In genomic region chr12:24948344-24948743, GRCm38 (mm10) we compare ENCODE assay signal across 9 mouse cellular contexts. TPM values are rescaled to one million over a fixed set of nuclear protein-coding genes. Genes with fewer than 3 reads are reported as not detected.
A peak's percentile ranks its signal among the peaks of the same experiment; 100 is the strongest.
DNase-seq lines count a peak whose midpoint lies in the region; ATAC-seq and TF ChIP-seq lines count a peak whose summit lies in the region.
"Had no signal": no experiment of that assay in that cellular context is flagged by ENCODE, and none has a peak within 500 bp of the region (broad histone marks: within the 10 kb centered on the region; RNA-seq: fewer than 3 reads in every experiment).

No protein-coding gene starts in this region.

- no peak for TF ChIP-seq POLR2A in ES-Bruce4 (IDR thresholded peaks at IDR 0.05; ENCODE audit: insufficient read depth, low read length)

- no peaks in the 10 kb centered on the region for H3K27me3 ChIP-seq in heart, embryonic 11.5 days (ENCODE audit: control insufficient read depth, insufficient read depth, low read length)
- no peaks in the 10 kb centered on the region for H3K27me3 ChIP-seq in ES-Bruce4 (ENCODE audit: control insufficient read depth, insufficient read depth, low read length, poor library complexity, severe bottlenecking)
- H3K27me3 ChIP-seq: embryonic facial prominence, embryonic 12.5 days had no signal

- no peak overlapping the region for H3K4me3 ChIP-seq in heart, embryonic 11.5 days (ENCODE audit: low read depth, low read length)
- H3K4me3 ChIP-seq in ES-Bruce4 (ENCODE audit: low read depth, low read length): no peak overlapping the region
- H3K4me3 ChIP-seq: embryonic facial prominence, embryonic 12.5 days had no signal

- peak; percentile 9 to 13 for DNase-seq in heart, adult 9 months (ENCODE audit: low spot score in 2 of 2)
- peak; percentile 70 for DNase-seq in c-Kit-positive CD71-positive TER-119-positive erythroid progenitor cells, embryonic 14.5 days (ENCODE audit: low spot score)
- peak; percentile 44 to 68 for DNase-seq in heart, postnatal 10 days
- peak; percentile 53 to 61 for DNase-seq in left cerebral cortex, postnatal 14 days (ENCODE audit: low spot score in 2 of 2)
- peak; percentile 43 for DNase-seq in retina, postnatal 7 days (ENCODE audit: low read depth, low spot score)
- no peak for DNase-seq in spleen, postnatal 14 days (ENCODE audit: low spot score in 2 of 2)

- 0 out of 2 replicates have a peak, but pooled peaks cover 7% of the 10 kb centered on the region for H3K36me3 ChIP-seq in heart, embryonic 11.5 days (ENCODE audit: control insufficient read depth, insufficient read depth, low read length)
- H3K36me3 ChIP-seq in ES-Bruce4 (ENCODE audit: control insufficient read depth, insufficient read depth, low read length, poor library complexity, severe bottlenecking): no peaks in the 10 kb centered on the region

- TF ChIP-seq CTCF in ES-Bruce4 (IDR thresholded peaks at IDR 0.05; ENCODE audit: low read depth, low read length): peak; percentile 54

- no peak overlapping the region for H3K27ac ChIP-seq in heart, embryonic 11.5 days (ENCODE audit: low read depth, low read length)
- H3K27ac ChIP-seq in ES-Bruce4 (ENCODE audit: insufficient read depth, low read length): no peak overlapping the region
- H3K27ac ChIP-seq: embryonic facial prominence, embryonic 12.5 days had no signal

- ATAC-seq in heart, embryonic 11.5 days (replicated peaks; ENCODE audit: insufficient number of reproducible peaks, low FRiP score, low TSS enrichment): no peak

- no peak for TF ChIP-seq EP300 in ES-Bruce4 (IDR thresholded peaks at IDR 0.05; ENCODE audit: insufficient read depth, low read depth, low read length)

- no peak overlapping the region for H3K4me2 ChIP-seq in heart, embryonic 11.5 days
- H3K4me2 ChIP-seq: embryonic facial prominence, embryonic 12.5 days had no signal

- H3K9ac ChIP-seq in heart, embryonic 11.5 days (ENCODE audit: low read depth, low read length): no peak overlapping the region
- H3K9ac ChIP-seq in ES-Bruce4 (ENCODE audit: low read depth, poor library complexity, severe bottlenecking): no peak overlapping the region
- H3K9ac ChIP-seq: embryonic facial prominence, embryonic 12.5 days had no signal

- 61% methylated on average over 3 of the region's 3 CpGs for WGBS in heart, embryonic 11.5 days (ENCODE audit: insufficient replicate concordance)

- intact Hi-C loops in heart, postnatal 10 days (cut with DNase I): loop anchor here (1.0 to 5.0 kb wide), 3 partner anchors 116 to 238 kb away; partner anchors contain the start of gene Mboat2
- intact Hi-C loops in left cerebral cortex, postnatal 14 days (cut with DNase I): loop anchor here (5.0 kb wide), 1 partner anchor 111 kb away; no protein-coding TSS in a partner anchor

- H3K9me3 ChIP-seq in heart, embryonic 11.5 days (replicated peaks; ENCODE audit: control insufficient read depth, low read length): no peaks in the 10 kb centered on the region
- no peaks in the 10 kb centered on the region for H3K9me3 ChIP-seq in ES-Bruce4 (replicated peaks; ENCODE audit: control insufficient read depth, insufficient read depth, low read length, poor library complexity, severe bottlenecking)
- H3K9me3 ChIP-seq: embryonic facial prominence, embryonic 12.5 days had no signal

- no peaks in the 10 kb centered on the region for H3K4me1 ChIP-seq in heart, embryonic 11.5 days (ENCODE audit: control insufficient read depth, insufficient read depth, low read length)
- no peaks in the 10 kb centered on the region for H3K4me1 ChIP-seq in ES-Bruce4 (ENCODE audit: control insufficient read depth, insufficient read depth, low read length)
- H3K4me1 ChIP-seq: embryonic facial prominence, embryonic 12.5 days had no signal

RNA-seq across cellular contexts. Expression of gene Kidins220, which starts 26.4 kb away (rescaled TPM):
- polyA plus RNA-seq in heart, embryonic 11.5 days (2014; fragmentation: Nextera tagmentation; extraction: Ambion mirVana): 45.5 and 46.4 TPM in 2 replicates
- polyA plus RNA-seq in ES-Bruce4 (2011; ENCODE audit: insufficient read depth, insufficient read length, low read depth, missing spikeins): 42.2 and 44.5 TPM in 2 replicates
- 100 to 1,000 TPM; 106 to 116 TPM for total RNA-seq in heart, postnatal 10 days (2021)
- total RNA-seq in left cerebral cortex, postnatal 14 days (2021): 100 to 1,000 TPM; 281 to 285 TPM

Comparison
In these comparisons a context has a peak if more than half of its experiments do, and no peak if none do; other contexts are left out.
1. DNase-seq: peak in heart, adult 9 months (2 of 2), c-Kit-positive CD71-positive TER-119-positive erythroid progenitor cells, embryonic 14.5 days (single experiment), heart, postnatal 10 days (2 of 2), left cerebral cortex, postnatal 14 days (2 of 2) and retina, postnatal 7 days (single experiment); none in spleen, postnatal 14 days (0 of 2).